Mouse (Mus musculus) liver, adult 2 months (tissue): Measurements from ENCODE around the gene Rbms1. TPM values are rescaled to one million over a fixed set of nuclear protein-coding genes. Genes with fewer than 3 reads are reported as not detected.

Experiments used
- DNase-seq: peaks from one replicate; pipeline ENCODE4 v3.0.0-alpha.2; 2011; ENCODE audit warnings: low read depth, low spot score; ENCODE audit errors: extremely low read depth
- H3K27ac ChIP-seq: fragments of 200-500 bp; replicated peaks from 2 replicates; pipeline ENCODE4 v1.5.1; 2012; ENCODE audit warnings: low read depth, mild to moderate bottlenecking, control low read depth, inconsistent platforms, low read length; ENCODE audit not compliant: insufficient read depth
- H3K27me3 ChIP-seq: fragments of 200-500 bp; 2 replicates; pipeline ENCODE4 v1.6.1; 2012; ENCODE audit warnings: mild to moderate bottlenecking, moderate library complexity, low read length, inconsistent platforms; ENCODE audit not compliant: control insufficient read depth, insufficient read depth
- H3K36me3 ChIP-seq: fragments of 200-500 bp; 2 replicates; pipeline ENCODE4 v1.6.1; 2012; ENCODE audit warnings: low read length, inconsistent platforms; ENCODE audit not compliant: control insufficient read depth, insufficient read depth
- H3K4me1 ChIP-seq: fragments of 200-500 bp; 2 replicates; pipeline ENCODE4 v1.6.1; 2011; ENCODE audit warnings: low read length; ENCODE audit not compliant: control insufficient read depth, insufficient read depth
- H3K4me3 ChIP-seq: fragments of 200-500 bp; 2 replicates; pipeline ENCODE4 v1.5.1; 2011; ENCODE audit warnings: low read depth, mild to moderate bottlenecking, control low read depth, low read length, moderate library complexity; ENCODE audit not compliant: insufficient read depth
- H3K79me2 ChIP-seq: fragments of 200-500 bp; 2 replicates; pipeline ENCODE4 v1.6.1; 2012; ENCODE audit warnings: inconsistent platforms, mild to moderate bottlenecking, low read length, moderate library complexity; ENCODE audit not compliant: control insufficient read depth, insufficient read depth
- H3K9ac ChIP-seq: fragments of 200-500 bp; 2 replicates; pipeline ENCODE4 v1.6.1; 2012; ENCODE audit warnings: low read depth, mild to moderate bottlenecking, control low read depth, inconsistent platforms, low read length
- CTCF ChIP-seq: fragments of 200-500 bp; IDR thresholded peaks from 2 replicates; pipeline ENCODE4 v1.5.1; 2011; ENCODE audit warnings: low read depth, low read length, control low read depth
- POLR2A ChIP-seq: fragments of 200-500 bp; IDR thresholded peaks from 2 replicates; pipeline ENCODE4 v1.6.1; 2011; ENCODE audit warnings: low read length, control low read depth; ENCODE audit not compliant: insufficient read depth; ENCODE audit errors: extremely low read depth
- WGBS: fragments of 180-500 bp; shearing (Covaris S2); methylation state at CpG from one replicate; pipeline ENCODE4 v1.1.7; 2018; 5-methylcytosine and 5-hydroxymethylcytosine counted together
- polyA plus RNA-seq: library from polyadenylated mRNA; depleted of rRNA; stranded (reverse); fragments of >200 nt; gene quantifications from 2 replicates; pipeline ENCODE4 v1.2.3, GENCODE M21; 2012
- total RNA-seq: library from RNA; depleted of rRNA; stranded (reverse); fragments of >200 nt; gene quantifications from 2 replicates; pipeline ENCODE4 v1.2.3, GENCODE M21; 2014

Gene Rbms1
- total and polyA plus RNA-seq, 2 experiments: 25.8 to 54.6 TPM

GRCm38 (mm10) chr2:60883931-60884330 is 79.1 kb downstream of the Rbms1 start:
- peak; percentile 51 for DNase-seq
- TF ChIP-seq CTCF (no peak), POLR2A (no peak)
- peaks cover 11% of the 10 kb centered on the region for H3K4me1 ChIP-seq
- H3K27ac ChIP-seq: peak overlapping the region; percentile 31; the same call in 1 of the 2 replicates
- no peaks in the 10 kb centered on the region for H3K27me3 ChIP-seq
- H3K9ac ChIP-seq: no peak overlapping the region
- H3K4me3 ChIP-seq: no peak overlapping the region
- no peaks in the 10 kb centered on the region for H3K36me3 ChIP-seq
- peaks cover 5% of the 10 kb centered on the region for H3K79me2 ChIP-seq
- WGBS: 31% methylated on average over 4 of the region's 4 CpGs

DNA sequence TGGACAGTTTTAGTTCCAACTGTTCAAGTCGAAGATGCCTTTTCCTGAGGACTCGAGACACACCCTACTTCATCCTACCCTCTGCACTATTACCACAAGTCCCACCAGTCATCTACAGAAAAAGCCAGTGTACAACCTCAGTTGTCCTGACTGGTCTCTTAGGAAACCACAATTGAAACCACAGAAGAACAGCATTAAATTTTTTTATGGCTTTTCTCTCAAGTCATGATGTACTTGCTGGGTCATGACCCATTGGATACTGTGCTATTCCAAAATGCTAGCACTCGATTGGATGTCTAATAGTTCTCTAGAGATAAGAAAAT is 80.0 kb downstream of the Rbms1 start:
- TF ChIP-seq CTCF (no peak), POLR2A (no peak)
- H3K4me1 ChIP-seq: peaks cover 11% of the 10 kb centered on the region
- H3K9ac ChIP-seq: no peak overlapping the region
- DNase-seq: no peak
- H3K27ac ChIP-seq: no peak overlapping the region
- peaks cover 10% of the 10 kb centered on the region for H3K79me2 ChIP-seq
- H3K36me3 ChIP-seq: no peaks in the 10 kb centered on the region
- 60% methylated on average over 3 of the region's 3 CpGs for WGBS
- H3K4me3 ChIP-seq: no peak overlapping the region
- no peaks in the 10 kb centered on the region for H3K27me3 ChIP-seq

DNA sequence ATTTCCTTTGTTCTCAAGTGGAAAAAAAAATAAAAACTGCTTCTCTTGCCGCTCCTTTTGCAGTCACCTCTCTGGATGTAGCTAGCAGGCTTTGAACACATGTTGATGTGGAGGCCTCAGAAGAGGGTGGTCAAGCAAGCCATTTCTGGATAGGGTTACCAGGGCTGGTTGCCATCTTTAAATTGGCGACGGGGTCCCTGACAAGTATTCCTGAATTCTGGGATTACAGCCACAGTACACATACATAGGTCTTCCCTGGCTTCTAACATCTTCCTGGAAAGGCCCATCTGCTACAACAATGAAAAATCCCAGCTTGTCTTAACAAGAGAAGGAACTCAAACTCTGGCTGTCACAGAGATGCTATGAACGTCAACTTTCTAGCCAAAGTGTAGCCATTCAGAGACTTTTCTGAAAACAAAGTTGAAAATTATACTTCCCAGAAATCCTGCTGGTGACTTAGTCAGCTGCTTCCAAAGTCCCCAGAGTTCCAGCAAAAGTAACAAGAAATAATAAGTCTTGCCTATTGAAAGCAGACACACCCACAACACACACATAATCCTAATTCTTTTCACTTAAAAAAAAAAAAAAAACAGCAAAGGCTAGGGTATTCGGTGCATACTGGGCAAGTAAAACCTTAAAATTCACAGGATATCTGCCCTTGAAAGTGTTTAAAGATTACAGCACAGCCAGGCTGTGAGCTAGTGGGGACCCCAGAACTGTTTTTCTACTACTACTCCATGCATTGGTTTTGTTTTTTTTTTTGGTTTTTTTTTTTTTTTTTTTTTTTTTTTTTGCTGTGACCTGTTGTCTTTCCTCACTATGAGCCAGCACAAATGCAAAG is 80.6 kb downstream of the Rbms1 start:
- TF ChIP-seq CTCF: no peak
- TF ChIP-seq POLR2A: no peak
- Histone ChIP-seq H3K4me3 (no peak overlapping the region), H3K27me3 (no peaks in the 10 kb centered on the region), H3K27ac (no peak overlapping the region), H3K36me3 (no peaks in the 10 kb centered on the region), H3K79me2 (peaks cover 14% of the 10 kb centered on the region), H3K9ac (no peak overlapping the region), H3K4me1 (peaks cover 13% of the 10 kb centered on the region)
- DNase-seq: no peak
- 76% methylated on average over 5 of the region's 5 CpGs for WGBS

- Histone ChIP-seq H3K4me3 (peak overlapping the region; percentile 84), H3K79me2 (peaks cover 19% of the 10 kb centered on the region), H3K9ac (peak overlapping the region; percentile 92), H3K4me1 (peaks cover 13% of the 10 kb centered on the region), H3K27me3 (no peaks in the 10 kb centered on the region), H3K36me3 (no peaks in the 10 kb centered on the region), H3K27ac (peak overlapping the region; percentile 37)
- 10% methylated on average over 27 of the region's 27 CpGs for WGBS
- no peak for DNase-seq
- TF ChIP-seq POLR2A: no peak
- no peak for TF ChIP-seq CTCF
These were observed 81.4 kb downstream of the Rbms1 start for GRCm38 (mm10) chr2:60881571-60882041.

DNA sequence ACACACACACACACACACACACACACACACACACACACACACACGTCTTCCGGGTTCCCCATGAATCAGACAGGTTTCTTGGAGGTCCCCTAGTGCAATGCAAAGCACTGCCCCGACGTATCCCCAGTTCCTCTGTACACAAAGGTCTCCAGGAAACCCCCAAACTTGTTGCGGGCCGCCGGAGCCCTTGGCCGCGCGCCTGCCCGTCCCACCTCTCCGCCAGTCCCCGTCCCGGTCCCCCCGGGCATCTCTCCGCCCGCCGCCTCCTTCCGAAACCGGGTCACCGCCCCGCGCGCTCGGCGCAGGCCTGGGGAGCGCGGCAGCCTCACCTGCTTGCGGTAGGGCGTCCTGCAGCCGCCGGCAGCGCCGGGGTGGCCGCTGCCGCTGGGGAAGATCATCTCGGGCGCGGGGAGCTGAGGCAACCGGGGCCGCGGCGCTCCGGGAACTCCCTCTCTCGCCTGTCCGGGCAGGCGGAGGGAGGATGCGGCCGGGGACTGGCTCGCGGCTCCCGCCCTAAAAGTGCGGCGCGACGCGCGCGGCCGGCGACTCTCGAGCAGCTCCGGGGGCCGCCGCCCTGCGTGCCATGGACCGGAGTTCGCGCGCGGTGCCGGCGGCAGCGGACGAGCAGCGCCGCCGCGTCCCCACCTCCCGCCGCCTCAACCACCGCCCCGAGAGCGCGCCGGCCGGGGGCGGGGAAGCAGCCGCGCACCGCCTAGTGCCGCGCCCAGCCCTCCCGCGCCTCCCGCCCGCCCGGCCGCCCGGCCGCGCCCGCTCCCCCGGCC is 82.0 kb downstream of the Rbms1 start:
- TF ChIP-seq CTCF (no peak), POLR2A (0 out of 2 replicates have a peak, but pooled peaks have one; percentile 28)
- peak; percentile 28 for DNase-seq
- Histone ChIP-seq H3K9ac (peak overlapping the region; percentile 92), H3K4me1 (peaks cover 13% of the 10 kb centered on the region), H3K27me3 (no peaks in the 10 kb centered on the region), H3K27ac (peak overlapping the region; percentile 96), H3K4me3 (peak overlapping the region; percentile 84), H3K79me2 (peaks cover 24% of the 10 kb centered on the region), H3K36me3 (no peaks in the 10 kb centered on the region)
- WGBS: 3% methylated on average over 91 of the region's 104 CpGs
